Mouse (Mus musculus) stomach, embryonic 14.5 days (tissue): Measurements from ENCODE around the gene Pcdh15. TPM values are rescaled to one million over a fixed set of nuclear protein-coding genes. Genes with fewer than 3 reads are reported as not detected.

Source experiments
- ATAC-seq: fragments of 200-750 bp; cut with Nextera tagmentation; 2 replicates; pipeline ENCODE4 v1.8.0; 2017; ENCODE audit warnings: low read depth, moderate TSS enrichment; ENCODE audit not compliant: insufficient number of reproducible peaks, insufficient read depth, low FRiP score
- H3K27ac ChIP-seq: fragments of 300-500 bp; sonication (generic); 2 replicates; pipeline ENCODE4 v1.5.1; 2014; ENCODE audit warnings: mild to moderate bottlenecking, low read length, moderate library complexity, mixed read lengths
- H3K27me3 ChIP-seq: fragments of 300-500 bp; sonication (generic); 2 replicates; pipeline ENCODE4 v1.6.1; 2014; ENCODE audit warnings: low read length, control low read depth, mixed read lengths; ENCODE audit not compliant: control insufficient read depth, insufficient read depth
- H3K36me3 ChIP-seq: fragments of 300-500 bp; sonication (generic); 2 replicates; pipeline ENCODE4 v1.6.1; 2014; ENCODE audit warnings: mild to moderate bottlenecking, control low read depth, low read length, moderate library complexity, mixed read lengths; ENCODE audit not compliant: control insufficient read depth, insufficient read depth
- H3K4me1 ChIP-seq: fragments of 300-500 bp; sonication (generic); 2 replicates; pipeline ENCODE4 v1.6.1; 2014; ENCODE audit warnings: low read length, control low read depth, mixed read lengths; ENCODE audit not compliant: control insufficient read depth, insufficient read depth
- H3K4me2 ChIP-seq: fragments of 300-500 bp; sonication (generic); replicated peaks from 2 replicates; pipeline ENCODE4 v1.6.1; 2014; ENCODE audit warnings: low read depth, low read length, control low read depth
- H3K4me3 ChIP-seq: fragments of 300-500 bp; sonication (generic); 2 replicates; pipeline ENCODE4 v1.5.1; 2014; ENCODE audit warnings: low read depth, low read length, control low read depth
- H3K9ac ChIP-seq: fragments of 300-500 bp; sonication (generic); replicated peaks from 2 replicates; pipeline ENCODE4 v1.6.1; 2014; ENCODE audit warnings: low read depth, mild to moderate bottlenecking, control low read depth, low read length, moderate library complexity, mixed read lengths
- H3K9me3 ChIP-seq: fragments of 300-500 bp; sonication (generic); 2 replicates; pipeline ENCODE4 v1.6.1; 2016; ENCODE audit warnings: low read depth, low read length, control low read depth; ENCODE audit not compliant: control insufficient read depth
- WGBS: fragments of 180-500 bp; shearing (Covaris S2); extraction: QIAGEN DNeasy Blood & Tissue Kit; methylation state at CpG from one replicate; pipeline ENCODE4 v1.1.7; 2014; 5-methylcytosine and 5-hydroxymethylcytosine counted together
- polyA plus RNA-seq: library from polyadenylated mRNA; unstranded; fragments of >200 nt; fragmentation: Nextera tagmentation; extraction: Ambion mirVana; gene quantifications from 2 replicates; pipeline ENCODE4 v1.2.1, GENCODE M21; 2014

Pcdh15 gene
- polyA plus RNA-seq, 1 experiment from 2014 or later = 3.4 TPM

DNA sequence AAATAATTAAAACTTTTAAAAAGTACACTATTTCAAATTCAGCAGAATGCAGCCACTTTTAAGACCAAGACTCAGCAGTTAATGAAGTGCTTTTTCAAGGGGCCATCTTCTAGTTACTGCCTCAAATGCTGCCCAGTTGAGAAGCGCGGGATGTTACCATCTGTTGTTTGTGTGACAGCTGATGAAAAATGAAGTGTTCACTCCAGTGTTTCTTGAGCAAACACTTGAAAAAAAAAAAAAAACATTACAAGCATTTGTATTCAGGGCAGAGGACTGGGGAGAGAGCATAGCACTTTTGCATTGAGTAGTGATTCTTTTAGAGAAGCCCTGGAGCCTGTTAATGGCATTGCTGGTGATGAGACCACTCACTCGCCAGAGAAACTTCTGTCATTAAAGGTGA lies 689.0 kb downstream of the Pcdh15 start:
- no peaks in the 10 kb centered on the region for H3K9me3 ChIP-seq
- no peak for ATAC-seq
- no peak overlapping the region for H3K27ac ChIP-seq
- no peak overlapping the region for H3K4me3 ChIP-seq
- no peak overlapping the region for H3K9ac ChIP-seq
- H3K36me3 ChIP-seq = no peaks in the 10 kb centered on the region
- no peak overlapping the region for H3K4me2 ChIP-seq
- no peaks in the 10 kb centered on the region for H3K27me3 ChIP-seq
- H3K4me1 ChIP-seq = no peaks in the 10 kb centered on the region
- WGBS = 45% methylated on average over 3 of the region's 3 CpGs

DNA sequence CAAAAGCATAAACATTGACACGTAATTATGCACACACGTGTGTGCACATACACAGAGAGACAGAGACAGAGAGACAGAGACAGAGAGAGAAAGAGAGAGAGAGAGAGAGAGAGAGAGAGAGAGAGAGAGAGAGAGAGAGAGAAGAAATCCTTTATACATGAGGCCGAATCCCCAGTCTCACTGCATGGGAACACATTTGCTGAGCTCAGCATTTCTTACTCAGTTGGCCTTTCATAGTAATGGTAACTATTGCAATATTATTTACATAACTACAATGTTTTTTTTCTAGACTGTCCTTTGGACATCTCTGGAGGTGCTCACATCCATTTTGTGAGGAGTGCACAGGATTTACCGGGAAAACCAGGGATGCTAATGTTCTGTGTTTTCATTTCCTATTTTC lies 705.9 kb downstream of the Pcdh15 start:
- no peaks in the 10 kb centered on the region for H3K4me1 ChIP-seq
- 84% methylated on average over 4 of the region's 4 CpGs for WGBS
- no peak overlapping the region for H3K27ac ChIP-seq
- no peak overlapping the region for H3K4me3 ChIP-seq
- ATAC-seq = no peak
- no peaks in the 10 kb centered on the region for H3K36me3 ChIP-seq
- no peaks in the 10 kb centered on the region for H3K9me3 ChIP-seq
- no peak overlapping the region for H3K9ac ChIP-seq
- no peak overlapping the region for H3K4me2 ChIP-seq
- H3K27me3 ChIP-seq = no peaks in the 10 kb centered on the region

DNA sequence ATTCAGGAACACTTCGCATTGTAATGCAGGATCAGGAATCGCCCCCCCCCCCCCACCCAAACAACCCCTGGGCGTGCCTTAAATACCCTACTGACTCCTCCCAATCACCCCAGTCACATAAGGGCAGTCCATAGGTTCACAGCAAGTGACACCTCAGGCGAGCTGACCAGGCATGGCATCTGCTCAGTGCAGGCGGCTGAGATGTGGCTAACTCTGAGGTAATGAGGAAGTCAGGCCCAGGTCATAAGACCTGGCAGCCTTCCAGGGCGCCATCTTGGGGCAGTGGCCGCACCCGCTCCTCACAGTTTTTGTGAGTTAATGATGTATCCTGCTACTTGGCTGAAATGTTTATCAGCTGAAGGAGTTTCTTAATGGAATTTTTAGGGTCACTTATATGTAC lies 713.2 kb downstream of the Pcdh15 start:
- no peak overlapping the region for H3K9ac ChIP-seq
- H3K27ac ChIP-seq = no peak overlapping the region
- H3K4me1 ChIP-seq = no peaks in the 10 kb centered on the region
- no peaks in the 10 kb centered on the region for H3K36me3 ChIP-seq
- H3K4me3 ChIP-seq = no peak overlapping the region
- WGBS = 69% methylated on average over 8 of the region's 8 CpGs
- ATAC-seq = no peak
- H3K27me3 ChIP-seq = no peaks in the 10 kb centered on the region
- no peaks in the 10 kb centered on the region for H3K9me3 ChIP-seq
- H3K4me2 ChIP-seq = no peak overlapping the region

- no peaks in the 10 kb centered on the region for H3K27me3 ChIP-seq
- H3K9ac ChIP-seq = no peak overlapping the region
- H3K4me1 ChIP-seq = no peaks in the 10 kb centered on the region
- no peaks in the 10 kb centered on the region for H3K36me3 ChIP-seq
- no peak overlapping the region for H3K27ac ChIP-seq
- H3K9me3 ChIP-seq = no peaks in the 10 kb centered on the region
- no peak overlapping the region for H3K4me3 ChIP-seq
- WGBS = 38% methylated on average over 22 of the region's 22 CpGs
- 0 out of 2 replicates have a peak overlapping the region, but pooled peaks have one; percentile 4 for H3K4me2 ChIP-seq
- ATAC-seq = no peak
Measured at GRCm38 (mm10) chr10:73821657-73822583, 722.8 kb downstream of the Pcdh15 start.

DNA sequence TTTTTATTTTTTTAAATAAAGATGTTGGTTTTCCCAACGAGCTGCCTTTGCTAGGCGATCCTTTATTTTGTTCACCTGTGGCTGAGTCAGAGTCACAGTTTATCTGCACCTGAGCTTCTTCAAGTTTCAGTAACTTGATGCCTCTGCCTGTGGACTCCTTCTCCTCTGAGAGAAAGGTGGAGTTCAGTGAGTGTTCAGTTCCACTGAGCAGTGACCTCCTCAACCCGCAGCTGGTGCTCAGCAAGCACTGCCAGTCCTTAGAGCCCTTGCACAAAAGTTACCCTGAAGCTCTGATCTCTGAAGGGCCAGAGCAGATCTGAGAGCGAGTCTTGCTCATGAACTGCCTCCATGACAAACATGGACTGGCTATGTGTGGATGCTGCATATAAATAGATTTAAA lies 724.1 kb downstream of the Pcdh15 start:
- H3K4me3 ChIP-seq = no peak overlapping the region
- 67% methylated on average over 4 of the region's 4 CpGs for WGBS
- ATAC-seq = no peak
- H3K36me3 ChIP-seq = no peaks in the 10 kb centered on the region
- no peak overlapping the region for H3K27ac ChIP-seq
- H3K4me2 ChIP-seq = no peak overlapping the region
- H3K27me3 ChIP-seq = no peaks in the 10 kb centered on the region
- H3K9ac ChIP-seq = no peak overlapping the region
- no peaks in the 10 kb centered on the region for H3K9me3 ChIP-seq
- H3K4me1 ChIP-seq = no peaks in the 10 kb centered on the region

- H3K9me3 ChIP-seq = no peaks in the 10 kb centered on the region
- no peak overlapping the region for H3K27ac ChIP-seq
- peak overlapping the region; percentile 13; the same call in 1 of the 2 replicates for H3K4me2 ChIP-seq
- no peak overlapping the region for H3K9ac ChIP-seq
- WGBS = 38% methylated on average over 8 of the region's 8 CpGs
- H3K4me1 ChIP-seq = no peaks in the 10 kb centered on the region
- ATAC-seq = no peak
- H3K4me3 ChIP-seq = no peak overlapping the region
- H3K27me3 ChIP-seq = no peaks in the 10 kb centered on the region
- H3K36me3 ChIP-seq = no peaks in the 10 kb centered on the region
Measured at GRCm38 (mm10) chr10:73826354-73826753, 727.2 kb downstream of the Pcdh15 start.

GRCm38 (mm10) chr10:73828781-73829180 lies 729.6 kb downstream of the Pcdh15 start:
- Histone ChIP-seq H3K4me2 (no peak overlapping the region), H3K27me3 (no peaks in the 10 kb centered on the region), H3K36me3 (no peaks in the 10 kb centered on the region), H3K4me1 (no peaks in the 10 kb centered on the region), H3K9me3 (no peaks in the 10 kb centered on the region), H3K9ac (no peak overlapping the region), H3K4me3 (no peak overlapping the region), H3K27ac (no peak overlapping the region)
- 59% methylated on average over 2 of the region's 2 CpGs for WGBS
- ATAC-seq = no peak

GRCm38 (mm10) chr10:73844998-73845397 lies 745.9 kb downstream of the Pcdh15 start:
- no peak overlapping the region for H3K4me3 ChIP-seq
- WGBS = 62% methylated on average over 3 of the region's 3 CpGs
- no peaks in the 10 kb centered on the region for H3K9me3 ChIP-seq
- H3K4me2 ChIP-seq = no peak overlapping the region
- H3K9ac ChIP-seq = no peak overlapping the region
- no peak overlapping the region for H3K27ac ChIP-seq
- H3K4me1 ChIP-seq = no peaks in the 10 kb centered on the region
- H3K36me3 ChIP-seq = no peaks in the 10 kb centered on the region
- peak; percentile 83; the same call in 1 of the 2 replicates for ATAC-seq
- no peaks in the 10 kb centered on the region for H3K27me3 ChIP-seq
